Mouse (Mus musculus): Measurements from ENCODE around the gene Sdk2. TPM values are rescaled to one million over a fixed set of nuclear protein-coding genes. Genes with fewer than 3 reads are reported as not detected.

The Sdk2 gene
- polyA plus RNA-seq, 1 experiment: 3.0 TPM

DNA sequence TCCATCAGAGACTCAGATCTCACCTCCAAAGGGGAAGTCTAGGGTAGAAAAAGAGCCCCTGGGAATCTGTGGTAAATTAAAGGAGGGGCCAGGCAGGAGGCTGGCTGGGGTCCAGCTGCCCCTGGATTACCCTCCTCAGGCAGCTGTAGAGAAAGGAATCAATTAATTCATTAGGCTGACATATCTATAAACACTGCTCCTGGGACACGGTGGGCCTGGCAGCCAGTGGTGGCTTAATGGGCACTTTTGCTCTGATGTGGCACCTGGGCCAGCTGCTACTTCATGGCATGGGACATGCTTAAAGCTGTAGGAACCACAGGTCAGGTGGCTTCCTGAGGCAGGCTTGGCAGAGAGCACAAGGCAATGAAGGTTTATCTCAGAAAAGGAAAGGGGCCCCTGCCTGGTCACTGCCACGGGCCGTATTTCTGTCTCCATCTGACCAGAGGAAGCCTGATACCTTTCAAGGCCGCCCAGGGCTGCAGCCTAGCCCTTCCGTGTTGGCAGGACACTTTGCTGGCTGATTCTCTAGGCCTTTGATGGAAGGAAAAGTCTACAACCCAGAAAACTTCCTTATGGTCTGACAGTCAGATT, 80.9 kb downstream of the Sdk2 start:
- no peaks in the 10 kb centered on the region for H3K27me3 ChIP-seq (ENCODE audit: control insufficient read depth, insufficient read depth, low read length)
- H3K27ac ChIP-seq (ENCODE audit: insufficient read depth, low read length): no peak overlapping the region
- TF ChIP-seq POLR2A (IDR thresholded peaks at IDR 0.05; ENCODE audit: low read depth, low read length) (no peak), CTCF (IDR thresholded peaks at IDR 0.05; ENCODE audit: extremely low read depth, insufficient read depth, insufficient read length, insufficient replicate concordance) (no peak)
- no peaks in the 10 kb centered on the region for H3K36me3 ChIP-seq (ENCODE audit: control insufficient read depth, insufficient read depth, low read length)
- WGBS: 17% methylated on average over 5 of the region's 5 CpGs
- H3K4me1 ChIP-seq (ENCODE audit: control insufficient read depth, insufficient read depth, insufficient read length): no peaks in the 10 kb centered on the region
- no peak overlapping the region for H3K4me3 ChIP-seq (ENCODE audit: extremely low read depth, insufficient read depth, insufficient read length)
- DNase-seq (ENCODE audit: low read depth in 1 of 2, low spot score in 2 of 2): no peak

DNA sequence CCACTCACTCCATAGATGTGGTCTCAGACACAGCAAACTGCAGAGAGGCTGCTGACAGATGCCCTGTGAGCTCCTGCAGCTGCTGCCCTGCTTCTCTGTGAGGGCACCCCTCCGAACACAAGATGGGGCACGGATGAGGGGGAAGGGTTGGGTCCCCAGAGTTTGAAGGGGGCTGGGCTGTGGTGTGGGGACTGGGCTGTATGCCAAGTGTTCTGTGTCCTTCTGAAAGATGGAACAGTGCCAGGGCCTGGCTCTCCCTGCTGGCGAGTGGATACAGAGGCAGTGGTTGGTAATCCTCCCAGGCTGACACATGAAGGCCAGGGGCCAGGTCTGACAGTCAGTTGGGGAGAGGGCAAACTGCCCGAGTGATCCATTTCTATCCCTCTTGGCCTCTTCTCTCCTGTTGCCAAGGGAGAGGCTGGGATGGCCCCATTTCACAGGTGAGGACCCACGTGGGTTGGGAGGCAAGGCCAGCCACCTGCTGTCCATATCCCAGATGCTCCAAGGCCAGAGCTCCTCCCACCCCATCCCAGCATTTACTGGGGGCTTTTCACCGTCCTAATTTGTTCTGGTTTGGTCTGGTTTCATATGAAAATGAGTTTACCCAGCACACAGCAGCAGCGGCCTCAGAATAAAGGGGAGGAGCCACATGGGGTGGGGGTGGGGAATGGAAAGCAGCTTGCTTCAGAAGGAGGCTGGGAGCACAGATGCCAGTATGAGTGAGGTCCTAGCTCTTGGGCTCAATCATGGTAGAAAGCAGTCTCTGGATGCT, 84.9 kb downstream of the Sdk2 start:
- no peak for DNase-seq (ENCODE audit: low read depth in 1 of 2, low spot score in 2 of 2)
- Histone ChIP-seq H3K27me3 (ENCODE audit: control insufficient read depth, insufficient read depth, low read length) (no peaks in the 10 kb centered on the region), H3K4me1 (ENCODE audit: control insufficient read depth, insufficient read depth, insufficient read length) (no peaks in the 10 kb centered on the region), H3K36me3 (ENCODE audit: control insufficient read depth, insufficient read depth, low read length) (no peaks in the 10 kb centered on the region), H3K4me3 (ENCODE audit: extremely low read depth, insufficient read depth, insufficient read length) (no peak overlapping the region), H3K27ac (ENCODE audit: insufficient read depth, low read length) (no peak overlapping the region)
- TF ChIP-seq POLR2A (IDR thresholded peaks at IDR 0.05; ENCODE audit: low read depth, low read length) (no peak), CTCF (IDR thresholded peaks at IDR 0.05; ENCODE audit: extremely low read depth, insufficient read depth, insufficient read length, insufficient replicate concordance) (no peak)
- 48% methylated on average over 7 of the region's 7 CpGs for WGBS

DNA sequence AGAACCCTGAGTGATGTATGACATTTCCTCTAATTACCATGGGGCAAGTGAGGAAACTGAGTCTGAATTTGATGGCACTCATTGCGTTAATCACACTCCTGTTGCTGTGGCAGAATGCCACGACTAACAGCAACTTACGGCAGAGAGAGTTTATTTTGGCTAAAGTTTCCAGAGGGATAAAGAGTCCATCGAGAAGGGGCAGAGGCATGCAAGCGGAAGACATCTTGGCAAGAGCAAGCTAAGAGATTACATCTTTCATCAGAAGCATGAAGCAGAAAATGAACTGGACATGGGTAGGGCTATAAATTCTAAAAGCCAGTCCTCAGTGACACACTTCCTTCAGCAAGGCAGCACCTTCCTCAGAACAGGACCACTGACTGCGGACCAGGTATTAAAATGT, 85.8 kb downstream of the Sdk2 start:
- Histone ChIP-seq H3K36me3 (ENCODE audit: control insufficient read depth, insufficient read depth, low read length) (no peaks in the 10 kb centered on the region), H3K4me3 (ENCODE audit: extremely low read depth, insufficient read depth, insufficient read length) (no peak overlapping the region), H3K4me1 (ENCODE audit: control insufficient read depth, insufficient read depth, insufficient read length) (no peaks in the 10 kb centered on the region), H3K27me3 (ENCODE audit: control insufficient read depth, insufficient read depth, low read length) (no peaks in the 10 kb centered on the region), H3K27ac (ENCODE audit: insufficient read depth, low read length) (no peak overlapping the region)
- 87% methylated on average over 6 of the region's 6 CpGs for WGBS
- TF ChIP-seq POLR2A (IDR thresholded peaks at IDR 0.05; ENCODE audit: low read depth, low read length) (no peak), CTCF (IDR thresholded peaks at IDR 0.05; ENCODE audit: extremely low read depth, insufficient read depth, insufficient read length, insufficient replicate concordance) (no peak)
- no peak for DNase-seq (ENCODE audit: low read depth in 1 of 2, low spot score in 2 of 2)

DNA sequence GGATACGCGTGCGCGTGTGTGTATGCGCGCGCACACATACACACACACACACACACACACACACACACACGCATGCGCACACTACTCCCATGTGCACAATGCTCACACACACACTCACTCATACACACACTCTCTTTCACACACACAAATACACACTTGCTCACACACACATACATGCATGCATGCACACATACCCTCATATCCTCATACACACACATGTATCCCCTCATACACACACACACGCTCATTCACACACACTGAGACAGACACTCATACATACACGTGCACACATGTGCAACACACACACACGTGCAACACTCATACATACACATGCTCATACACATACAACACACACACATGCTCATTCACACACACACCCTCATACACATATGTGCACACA, 88.5 kb downstream of the Sdk2 start:
- no peak overlapping the region for H3K27ac ChIP-seq (ENCODE audit: insufficient read depth, low read length)
- no peak for TF ChIP-seq POLR2A (IDR thresholded peaks at IDR 0.05; ENCODE audit: low read depth, low read length)
- no peaks in the 10 kb centered on the region for H3K4me1 ChIP-seq (ENCODE audit: control insufficient read depth, insufficient read depth, insufficient read length)
- no peaks in the 10 kb centered on the region for H3K36me3 ChIP-seq (ENCODE audit: control insufficient read depth, insufficient read depth, low read length)
- no peak for DNase-seq (ENCODE audit: low read depth in 1 of 2, low spot score in 2 of 2)
- WGBS: 95% methylated on average over 12 of the region's 12 CpGs
- H3K27me3 ChIP-seq (ENCODE audit: control insufficient read depth, insufficient read depth, low read length): no peaks in the 10 kb centered on the region
- H3K4me3 ChIP-seq (ENCODE audit: extremely low read depth, insufficient read depth, insufficient read length): no peak overlapping the region

DNA sequence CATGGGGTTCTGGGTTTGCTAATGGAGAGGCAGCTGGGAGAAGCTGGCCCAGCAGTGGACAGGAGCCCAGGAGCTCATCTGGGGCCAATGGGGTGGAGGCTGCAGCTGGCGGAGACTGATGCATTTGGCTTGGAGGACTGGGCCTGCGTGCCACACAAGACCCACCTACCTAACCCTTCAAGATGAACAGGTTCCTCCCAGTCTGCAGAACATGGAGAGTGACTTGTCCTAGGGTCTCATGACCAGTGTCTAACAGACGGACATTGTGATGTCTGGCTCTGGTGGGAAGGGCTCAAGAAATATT, 91.2 kb downstream of the Sdk2 start:
- Histone ChIP-seq H3K27me3 (ENCODE audit: control insufficient read depth, insufficient read depth, low read length) (no peaks in the 10 kb centered on the region), H3K27ac (ENCODE audit: insufficient read depth, low read length) (no peak overlapping the region), H3K36me3 (ENCODE audit: control insufficient read depth, insufficient read depth, low read length) (no peaks in the 10 kb centered on the region), H3K4me1 (ENCODE audit: control insufficient read depth, insufficient read depth, insufficient read length) (no peaks in the 10 kb centered on the region), H3K4me3 (ENCODE audit: extremely low read depth, insufficient read depth, insufficient read length) (no peak overlapping the region)
- WGBS: 81% methylated on average over 3 of the region's 3 CpGs
- DNase-seq (ENCODE audit: low read depth in 1 of 2, low spot score in 2 of 2): no peak
- TF ChIP-seq POLR2A (IDR thresholded peaks at IDR 0.05; ENCODE audit: low read depth, low read length): no peak
- no peak for TF ChIP-seq CTCF (IDR thresholded peaks at IDR 0.05; ENCODE audit: extremely low read depth, insufficient read depth, insufficient read length, insufficient replicate concordance)

DNA sequence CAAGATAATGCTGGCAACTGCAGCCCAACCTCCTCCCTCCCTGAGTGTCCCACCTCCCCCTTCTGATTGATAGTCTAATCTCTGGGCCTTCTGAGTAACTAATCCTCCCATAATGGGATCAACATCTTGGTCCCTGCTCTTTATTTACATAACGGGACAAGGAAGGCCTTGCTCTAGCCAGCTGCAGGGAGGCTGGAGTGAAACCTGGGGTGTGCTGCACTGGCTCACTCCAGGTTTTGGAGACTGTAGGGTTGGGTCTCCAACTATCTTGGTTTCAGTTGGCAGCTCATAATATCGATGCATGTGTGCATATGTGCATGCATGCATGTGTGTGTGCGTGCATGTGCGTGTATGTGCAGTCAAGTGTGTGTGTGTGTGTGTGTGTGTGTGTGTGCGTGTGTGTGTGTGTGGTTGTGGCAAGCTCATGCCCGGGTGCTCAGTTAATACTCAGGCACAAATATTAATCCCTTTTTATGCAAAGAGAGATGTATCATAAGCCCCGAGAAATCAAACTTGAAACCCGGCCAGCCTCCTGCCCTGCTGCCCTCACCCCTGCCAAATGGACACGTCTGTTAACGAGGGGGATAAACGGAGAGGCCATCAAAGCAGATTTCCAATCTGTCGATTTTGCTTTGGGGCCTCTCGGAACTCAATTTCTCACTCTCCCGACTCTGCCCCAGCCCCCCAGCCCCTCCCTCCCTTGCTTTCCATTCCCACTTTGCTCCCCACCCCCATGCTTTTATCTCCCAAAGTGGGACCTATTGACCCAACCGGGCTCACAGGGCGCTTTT, 91.8 kb downstream of the Sdk2 start:
- H3K27me3 ChIP-seq (ENCODE audit: control insufficient read depth, insufficient read depth, low read length): no peaks in the 10 kb centered on the region
- H3K4me1 ChIP-seq (ENCODE audit: control insufficient read depth, insufficient read depth, insufficient read length): no peaks in the 10 kb centered on the region
- no peak for DNase-seq (ENCODE audit: low read depth in 1 of 2, low spot score in 2 of 2)
- no peak overlapping the region for H3K27ac ChIP-seq (ENCODE audit: insufficient read depth, low read length)
- WGBS: 71% methylated on average over 16 of the region's 16 CpGs
- H3K4me3 ChIP-seq (ENCODE audit: extremely low read depth, insufficient read depth, insufficient read length): no peak overlapping the region
- no peaks in the 10 kb centered on the region for H3K36me3 ChIP-seq (ENCODE audit: control insufficient read depth, insufficient read depth, low read length)
- TF ChIP-seq POLR2A (IDR thresholded peaks at IDR 0.05; ENCODE audit: low read depth, low read length): no peak
- TF ChIP-seq CTCF (IDR thresholded peaks at IDR 0.05; ENCODE audit: extremely low read depth, insufficient read depth, insufficient read length, insufficient replicate concordance): no peak

DNA sequence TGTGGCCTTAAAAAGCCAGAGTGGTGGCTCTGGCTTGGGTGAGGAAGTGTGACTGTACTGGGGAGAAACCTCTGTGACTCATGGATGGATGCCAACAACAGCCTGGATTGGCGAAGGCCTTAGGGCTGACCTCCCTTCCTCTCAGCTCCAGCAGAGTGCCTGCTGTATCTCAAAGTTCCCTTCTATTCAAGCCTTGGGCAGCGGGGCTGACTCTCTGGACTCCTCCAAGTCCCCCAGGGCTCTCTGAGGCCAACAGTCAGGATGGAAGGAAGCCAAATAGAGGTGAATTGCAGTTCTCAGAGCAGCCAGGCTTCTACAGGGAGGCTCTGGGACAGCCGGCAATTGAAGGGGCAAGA, 94.4 kb downstream of the Sdk2 start:
- DNase-seq (ENCODE audit: low read depth in 1 of 2, low spot score in 2 of 2): no peak
- H3K27me3 ChIP-seq (ENCODE audit: control insufficient read depth, insufficient read depth, low read length): no peaks in the 10 kb centered on the region
- TF ChIP-seq POLR2A (IDR thresholded peaks at IDR 0.05; ENCODE audit: low read depth, low read length) (no peak), CTCF (IDR thresholded peaks at IDR 0.05; ENCODE audit: extremely low read depth, insufficient read depth, insufficient read length, insufficient replicate concordance) (no peak)
- H3K4me1 ChIP-seq (ENCODE audit: control insufficient read depth, insufficient read depth, insufficient read length): no peaks in the 10 kb centered on the region
- WGBS: 62% methylated on average over 3 of the region's 3 CpGs
- no peaks in the 10 kb centered on the region for H3K36me3 ChIP-seq (ENCODE audit: control insufficient read depth, insufficient read depth, low read length)
- no peak overlapping the region for H3K27ac ChIP-seq (ENCODE audit: insufficient read depth, low read length)
- H3K4me3 ChIP-seq (ENCODE audit: extremely low read depth, insufficient read depth, insufficient read length): no peak overlapping the region
